Mouse (Mus musculus) ES-E14 (cell line): ENCODE data around the gene Dclre1b. TPM values are rescaled to one million over a fixed set of nuclear protein-coding genes. Genes with fewer than 3 reads are reported as not detected.

Experiments used
- DNase-seq: peaks from one replicate; pipeline ENCODE4 v3.0.0-alpha.2; 2013; ENCODE audit warnings: low read depth, low spot score
- H3K27ac ChIP-seq: 2 replicates; pipeline ENCODE4 v1.5.1; 2012; ENCODE audit warnings: low read depth, mild to moderate bottlenecking, low read length, moderate library complexity, mixed read lengths; ENCODE audit not compliant: poor library complexity, insufficient read depth, severe bottlenecking
- H3K36me3 ChIP-seq: 2 replicates; pipeline ENCODE4 v1.6.1; 2012; ENCODE audit warnings: mild to moderate bottlenecking, low read length, moderate library complexity, mixed read lengths; ENCODE audit not compliant: control insufficient read depth, poor library complexity, insufficient read depth, severe bottlenecking
- H3K4me1 ChIP-seq, 2 experiments: fragments of 150-350 bp in 1 of 2; sonication (generic) in 1 of 2; 2 replicates each; pipeline ENCODE4 v1.6.1; 2012; ENCODE audit warnings: low read length in 2 of 2, mild to moderate bottlenecking in 1 of 2, mixed read lengths in 1 of 2; ENCODE audit not compliant: control insufficient read depth in 2 of 2, insufficient read depth in 2 of 2, poor library complexity in 1 of 2
- H3K4me3 ChIP-seq, 2 experiments: fragments of 150-350 bp in 1 of 2; sonication (generic) in 1 of 2; 2 replicates each; pipeline ENCODE4 v1.5.1; 2012; ENCODE audit warnings: low read length in 2 of 2, low read depth in 1 of 2, mild to moderate bottlenecking in 1 of 2, mixed read lengths in 1 of 2; ENCODE audit not compliant: insufficient read depth in 1 of 2, poor library complexity in 1 of 2, severe bottlenecking in 1 of 2
- H3K9ac ChIP-seq: 2 replicates; pipeline ENCODE4 v1.6.1; 2012; ENCODE audit warnings: low read depth, mild to moderate bottlenecking, low read length, mixed read lengths; ENCODE audit not compliant: poor library complexity, insufficient read depth, severe bottlenecking
- H3K9me3 ChIP-seq: fragments of 150-350 bp; sonication (generic); 2 replicates; pipeline ENCODE4 v1.6.1; 2012; ENCODE audit warnings: low read depth, mild to moderate bottlenecking, low read length; ENCODE audit not compliant: control insufficient read depth, insufficient read depth
- CHD2 ChIP-seq: IDR thresholded peaks from 2 replicates; pipeline ENCODE4 v1.6.1; 2014; ENCODE audit warnings: mild to moderate bottlenecking, low read depth, low read length, inconsistent platforms
- HCFC1 ChIP-seq: IDR thresholded peaks from 2 replicates; pipeline ENCODE4 v1.6.1; 2012; ENCODE audit warnings: low read length, inconsistent platforms, borderline replicate concordance; ENCODE audit not compliant: insufficient read depth
- MAFK ChIP-seq: IDR thresholded peaks from 2 replicates; pipeline ENCODE4 v1.6.1; 2014; ENCODE audit warnings: mild to moderate bottlenecking, low read depth, low read length, inconsistent platforms; ENCODE audit not compliant: insufficient read depth
- ZC3H11A ChIP-seq: IDR thresholded peaks from 2 replicates; pipeline ENCODE4 v1.6.1; 2012; ENCODE audit warnings: low read depth, mild to moderate bottlenecking, inconsistent platforms, low read length, borderline replicate concordance
- ZNF384 ChIP-seq: IDR thresholded peaks from 2 replicates; pipeline ENCODE4 v1.6.1; 2012; ENCODE audit warnings: low read depth, low read length, inconsistent platforms
- in situ Hi-C, 2 experiments: fragments of 600-800 bp; cut with MboI; formaldehyde crosslinking; loops; one replicate each; pipeline ENCODE4 v1.15.1; 2025; ENCODE audit warnings: low sequenced_read_pairs in 2 of 2, inconsistent platforms in 1 of 2; ENCODE audit not compliant: unreplicated experiment in 2 of 2
- total RNA-seq: library from RNA; depleted of rRNA; stranded (reverse); fragments of 300-350 nt; gene quantifications from 2 replicates; pipeline ENCODE4 v1.2.3, GENCODE M21; 2012

Dclre1b gene
- total RNA-seq, 1 experiment, result 8.2 TPM

DNA sequence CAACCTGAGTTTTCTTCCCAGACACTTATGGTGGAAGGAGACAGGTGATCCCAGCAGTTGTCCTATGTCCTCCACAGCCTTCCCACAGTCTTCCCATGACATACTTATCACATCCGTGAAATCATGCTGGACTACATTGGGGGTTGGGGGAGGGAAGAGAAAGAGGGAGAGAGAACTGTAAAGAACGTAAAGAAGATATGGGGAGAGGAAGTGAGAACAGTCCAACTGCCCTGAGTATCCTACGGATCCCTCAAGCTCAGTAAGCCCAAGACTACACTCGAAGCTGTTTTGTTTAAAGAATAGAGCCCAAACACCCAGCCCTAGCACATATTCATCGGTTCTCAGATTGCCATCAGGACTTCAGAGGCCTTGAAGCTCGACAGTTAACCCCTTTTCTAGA lies 30.6 kb downstream of the Dclre1b start:
- in situ Hi-C loops, result no loop called here
- H3K9ac ChIP-seq, result no peak overlapping the region
- H3K27ac ChIP-seq, result no peak overlapping the region
- TF ChIP-seq MAFK (no peak), HCFC1 (no peak), CHD2 (no peak)
- no peaks in the 10 kb centered on the region; a peak in 2 of 4 replicates for H3K4me1 ChIP-seq
- H3K36me3 ChIP-seq, result peaks cover 2% of the 10 kb centered on the region; the same call in 1 of the 2 replicates
- H3K4me3 ChIP-seq, result no peak overlapping the region
- DNase-seq, result no peak
- H3K9me3 ChIP-seq, result no peaks in the 10 kb centered on the region

DNA sequence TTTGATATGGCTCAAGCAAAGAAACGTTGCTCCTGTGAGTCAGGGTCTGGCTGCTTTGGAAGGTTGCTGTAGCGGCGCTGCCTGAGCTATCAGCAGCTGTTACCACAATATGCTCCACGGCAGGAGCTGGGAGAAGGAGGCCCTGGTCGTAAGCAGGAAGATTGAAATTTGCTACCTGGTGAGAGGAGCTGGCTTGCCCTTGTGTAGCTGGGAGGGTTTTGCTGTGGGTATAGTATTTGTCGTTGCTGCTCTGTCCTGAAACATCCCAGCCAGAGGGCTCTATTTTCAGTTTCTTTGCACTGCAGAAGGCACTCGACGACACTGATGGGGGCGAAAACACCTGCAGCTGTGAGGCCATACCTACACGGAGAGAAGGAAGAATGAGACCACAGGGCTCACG lies 31.3 kb downstream of the Dclre1b start:
- DNase-seq, result no peak
- H3K9me3 ChIP-seq, result no peaks in the 10 kb centered on the region
- TF ChIP-seq CHD2, result no peak
- no peak for TF ChIP-seq HCFC1
- TF ChIP-seq ZNF384, result no peak
- TF ChIP-seq MAFK, result no peak
- TF ChIP-seq ZC3H11A, result no peak
- H3K4me3 ChIP-seq, result no peak overlapping the region
- no peak overlapping the region for H3K9ac ChIP-seq
- no peak overlapping the region for H3K27ac ChIP-seq
- peaks cover 2% of the 10 kb centered on the region; the same call in 1 of the 2 replicates for H3K36me3 ChIP-seq
- H3K4me1 ChIP-seq, result peaks cover 0 to 2% of the 10 kb centered on the region in 2 experiments; a peak in 3 of 4 replicates
- in situ Hi-C loops, result no loop called here

GRCm38 (mm10) chr3:103774009-103774408 lies 35.2 kb downstream of the Dclre1b start:
- Histone ChIP-seq H3K4me3 (no peak overlapping the region), H3K9me3 (no peaks in the 10 kb centered on the region), H3K36me3 (peaks cover 2% of the 10 kb centered on the region; the same call in 1 of the 2 replicates), H3K9ac (no peak overlapping the region; the same call in 1 of the 2 replicates), H3K27ac (no peak overlapping the region), H3K4me1 (peaks cover 4% of the 10 kb centered on the region in 2 experiments)
- in situ Hi-C loops, result no loop called here
- TF ChIP-seq ZC3H11A, result no peak
- TF ChIP-seq CHD2, result no peak
- no peak for DNase-seq

GRCm38 (mm10) chr3:103773508-103773907 lies 35.7 kb downstream of the Dclre1b start:
- H3K4me1 ChIP-seq, result peaks cover 4% of the 10 kb centered on the region in 2 experiments
- no peak for DNase-seq
- no peak overlapping the region for H3K4me3 ChIP-seq
- H3K9ac ChIP-seq, result no peak overlapping the region
- H3K27ac ChIP-seq, result no peak overlapping the region
- H3K9me3 ChIP-seq, result no peaks in the 10 kb centered on the region
- TF ChIP-seq ZC3H11A, result no peak
- TF ChIP-seq MAFK, result no peak
- TF ChIP-seq ZNF384, result no peak
- no peak for TF ChIP-seq HCFC1
- no peak for TF ChIP-seq CHD2
- in situ Hi-C loops, result no loop called here
- peaks cover 2% of the 10 kb centered on the region; the same call in 1 of the 2 replicates for H3K36me3 ChIP-seq

GRCm38 (mm10) chr3:103772846-103773245 lies 36.4 kb downstream of the Dclre1b start:
- in situ Hi-C loops, result no loop called here
- Histone ChIP-seq H3K9ac (no peak overlapping the region; the same call in 1 of the 2 replicates), H3K4me3 (no peak overlapping the region), H3K9me3 (no peaks in the 10 kb centered on the region), H3K4me1 (peaks cover 4% of the 10 kb centered on the region in 2 experiments), H3K27ac (no peak overlapping the region), H3K36me3 (peaks cover 2% of the 10 kb centered on the region; the same call in 1 of the 2 replicates)
- DNase-seq, result no peak
- TF ChIP-seq CHD2, result no peak
- TF ChIP-seq MAFK, result no peak
- no peak for TF ChIP-seq ZNF384
- no peak for TF ChIP-seq HCFC1
- no peak for TF ChIP-seq ZC3H11A
